Mouse (Mus musculus): ENCODE results near the gene Fbxl13.

Gene Fbxl13

GRCm38 (mm10) chr5:21645439-21646132 is at the start of gene Fbxl13, which contains the start of gene Armc10:
TSS of gene Fbxl13 (minus strand) at chr5:21645634.
TSS of gene Armc10 (plus strand) at chr5:21645813.
- DNase-seq = peak; percentile 91

- no peak for DNase-seq
Observed at GRCm38 (mm10) chr5:21694854-21695490, 49.5 kb upstream of the Fbxl13 start.

- DNase-seq = no peak
Observed at GRCm38 (mm10) chr5:21693372-21693870, 48.0 kb upstream of the Fbxl13 start.

- no peak for DNase-seq
Observed at GRCm38 (mm10) chr5:21692230-21692629, 46.8 kb upstream of the Fbxl13 start.

- DNase-seq = no peak
Observed at GRCm38 (mm10) chr5:21687042-21687441, 41.6 kb upstream of the Fbxl13 start.

- DNase-seq = no peak
Observed at GRCm38 (mm10) chr5:21685001-21685400, 39.6 kb upstream of the Fbxl13 start.

GRCm38 (mm10) chr5:21683811-21684210 is 38.4 kb upstream of the Fbxl13 start:
- DNase-seq = no peak

GRCm38 (mm10) chr5:21680940-21681339 is 35.5 kb upstream of the Fbxl13 start:
- no peak for DNase-seq

GRCm38 (mm10) chr5:21680029-21680428 is 34.6 kb upstream of the Fbxl13 start:
- DNase-seq = no peak

GRCm38 (mm10) chr5:21678363-21678762 is 32.9 kb upstream of the Fbxl13 start:
- DNase-seq = no peak

- no peak for DNase-seq
Observed at GRCm38 (mm10) chr5:21677939-21678338, 32.5 kb upstream of the Fbxl13 start.

GRCm38 (mm10) chr5:21675494-21675893 is 30.1 kb upstream of the Fbxl13 start:
- DNase-seq = no peak

GRCm38 (mm10) chr5:21675019-21675418 is 29.6 kb upstream of the Fbxl13 start:
- DNase-seq = no peak

- peak; percentile 15 for DNase-seq
Observed at GRCm38 (mm10) chr5:21673742-21674141, 28.3 kb upstream of the Fbxl13 start.

- DNase-seq = peak; percentile 54
Observed at GRCm38 (mm10) chr5:21672812-21673635, 27.6 kb upstream of the Fbxl13 start.

- no peak for DNase-seq
Observed at GRCm38 (mm10) chr5:21669307-21669706, 23.9 kb upstream of the Fbxl13 start.

- DNase-seq = no peak
Observed at GRCm38 (mm10) chr5:21667191-21668137, 22.0 kb upstream of the Fbxl13 start.

GRCm38 (mm10) chr5:21663081-21663480 is 17.6 kb upstream of the Fbxl13 start:
- no peak for DNase-seq

- DNase-seq = no peak
Observed at GRCm38 (mm10) chr5:21660850-21661249, 15.4 kb upstream of the Fbxl13 start.

- peak; percentile 77 for DNase-seq
Observed at GRCm38 (mm10) chr5:21658623-21659395, 13.4 kb upstream of the Fbxl13 start.

GRCm38 (mm10) chr5:21658038-21658437 is 12.6 kb upstream of the Fbxl13 start:
- DNase-seq = no peak

Data from thymus, postnatal 25 days (tissue).